Mouse (Mus musculus): Measurements from ENCODE around the gene Vps8. TPM values are rescaled to one million over a fixed set of nuclear protein-coding genes. Genes with fewer than 3 reads are reported as not detected.

The Vps8 gene
- polyA plus RNA-seq, 1 experiment from 2014 or later = 20.1 TPM

DNA sequence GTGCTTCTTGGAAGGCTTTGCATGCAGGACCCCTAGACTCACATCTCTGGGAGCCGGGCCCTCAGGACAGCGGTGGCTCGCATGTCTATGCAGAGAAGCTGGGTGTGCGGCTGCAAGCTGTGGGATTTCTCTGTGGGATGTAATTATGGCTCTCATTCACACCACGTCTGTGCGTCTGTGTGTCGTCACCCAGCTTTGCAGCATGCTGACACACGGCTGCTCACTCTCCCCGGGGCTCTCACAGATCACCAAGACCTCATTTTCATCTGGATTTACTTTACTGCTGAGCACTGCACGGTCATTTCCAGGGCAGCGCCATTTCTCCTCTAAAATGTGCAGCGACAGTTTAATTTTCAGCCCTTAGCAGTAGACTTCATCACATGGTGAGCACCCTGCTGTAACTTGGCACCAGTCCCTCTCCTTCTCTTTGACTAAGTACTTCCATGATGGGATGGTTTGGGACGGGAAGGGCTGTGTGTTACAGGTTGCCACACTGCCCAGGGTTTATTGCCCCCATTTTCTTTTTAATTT, 205.2 kb downstream of the Vps8 start:
- Histone ChIP-seq H3K27ac (ENCODE audit: low read length) (no peak overlapping the region), H3K4me3 (replicated peaks; ENCODE audit: low read length) (no peak overlapping the region), H3K9ac (ENCODE audit: low read length) (no peak overlapping the region), H3K4me2 (ENCODE audit: low read depth, low read length) (no peak overlapping the region), H3K4me1 (ENCODE audit: control insufficient read depth, insufficient read depth, low read length) (no peaks in the 10 kb centered on the region), H3K9me3 (replicated peaks; ENCODE audit: control insufficient read depth, low read length) (no peaks in the 10 kb centered on the region; the same call in 1 of the 2 replicates), H3K36me3 (ENCODE audit: control insufficient read depth, insufficient read depth, low read length) (no peaks in the 10 kb centered on the region), H3K27me3 (ENCODE audit: control insufficient read depth, insufficient read depth, low read length) (no peaks in the 10 kb centered on the region)
- WGBS = 58% methylated on average over 13 of the region's 13 CpGs
- no peak for ATAC-seq (ENCODE audit: insufficient read depth, low FRiP score)

DNA sequence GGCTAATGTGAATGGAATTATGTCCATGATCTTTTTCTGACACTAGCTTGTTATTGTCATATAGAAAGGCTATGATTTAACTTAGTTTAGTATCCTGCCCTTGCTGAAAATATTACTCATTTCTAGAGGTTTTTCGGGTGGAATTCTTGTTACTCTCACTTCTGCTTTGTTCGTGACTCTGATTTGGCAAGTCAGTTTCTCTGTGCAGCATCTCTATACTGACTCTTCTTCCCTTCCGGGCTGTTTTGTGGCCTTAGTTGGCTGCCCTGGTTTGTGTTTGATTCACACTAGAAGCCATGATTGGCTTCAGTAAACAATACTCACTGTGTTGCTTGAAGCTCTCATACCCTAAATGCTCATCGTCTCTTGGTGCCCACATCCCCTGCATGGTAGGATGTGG, 207.7 kb downstream of the Vps8 start:
- no peak overlapping the region for H3K9ac ChIP-seq (ENCODE audit: low read length)
- ATAC-seq (ENCODE audit: insufficient read depth, low FRiP score) = no peak
- H3K9me3 ChIP-seq (replicated peaks; ENCODE audit: control insufficient read depth, low read length) = no peaks in the 10 kb centered on the region; the same call in 1 of the 2 replicates
- no peak overlapping the region for H3K4me2 ChIP-seq (ENCODE audit: low read depth, low read length)
- H3K36me3 ChIP-seq (ENCODE audit: control insufficient read depth, insufficient read depth, low read length) = no peaks in the 10 kb centered on the region
- H3K4me3 ChIP-seq (replicated peaks; ENCODE audit: low read length) = no peak overlapping the region
- no peaks in the 10 kb centered on the region for H3K27me3 ChIP-seq (ENCODE audit: control insufficient read depth, insufficient read depth, low read length)
- no peak overlapping the region for H3K27ac ChIP-seq (ENCODE audit: low read length)
- H3K4me1 ChIP-seq (ENCODE audit: control insufficient read depth, insufficient read depth, low read length) = no peaks in the 10 kb centered on the region
- WGBS = 85% methylated on average over 4 of the region's 4 CpGs

DNA sequence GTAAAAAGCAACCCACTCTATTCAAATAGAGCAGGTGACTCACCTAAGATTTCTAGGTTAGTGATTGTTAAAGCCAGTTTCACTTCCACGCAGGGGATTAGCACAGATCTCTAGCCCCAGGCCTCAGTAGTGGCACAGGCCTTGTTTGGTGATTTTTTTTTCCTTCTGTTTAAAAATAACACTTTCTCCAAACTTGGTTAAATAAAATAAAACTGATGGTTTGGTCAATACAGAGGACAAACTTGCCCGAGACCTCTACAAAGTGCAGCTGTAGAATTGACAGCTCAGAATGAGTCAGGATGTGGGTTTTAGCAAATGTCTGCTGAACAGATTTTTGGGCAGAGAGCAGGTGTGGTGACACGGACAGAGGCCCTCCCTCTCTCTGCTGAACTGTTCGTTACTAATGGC, 208.9 kb downstream of the Vps8 start:
- Histone ChIP-seq H3K9ac (ENCODE audit: low read length) (no peak overlapping the region), H3K4me2 (ENCODE audit: low read depth, low read length) (no peak overlapping the region), H3K4me1 (ENCODE audit: control insufficient read depth, insufficient read depth, low read length) (no peaks in the 10 kb centered on the region), H3K27ac (ENCODE audit: low read length) (no peak overlapping the region), H3K4me3 (replicated peaks; ENCODE audit: low read length) (no peak overlapping the region), H3K27me3 (ENCODE audit: control insufficient read depth, insufficient read depth, low read length) (no peaks in the 10 kb centered on the region), H3K9me3 (replicated peaks; ENCODE audit: control insufficient read depth, low read length) (no peaks in the 10 kb centered on the region; the same call in 1 of the 2 replicates), H3K36me3 (ENCODE audit: control insufficient read depth, insufficient read depth, low read length) (no peaks in the 10 kb centered on the region)
- WGBS = 53% methylated on average over 4 of the region's 4 CpGs
- ATAC-seq (ENCODE audit: insufficient read depth, low FRiP score) = no peak

DNA sequence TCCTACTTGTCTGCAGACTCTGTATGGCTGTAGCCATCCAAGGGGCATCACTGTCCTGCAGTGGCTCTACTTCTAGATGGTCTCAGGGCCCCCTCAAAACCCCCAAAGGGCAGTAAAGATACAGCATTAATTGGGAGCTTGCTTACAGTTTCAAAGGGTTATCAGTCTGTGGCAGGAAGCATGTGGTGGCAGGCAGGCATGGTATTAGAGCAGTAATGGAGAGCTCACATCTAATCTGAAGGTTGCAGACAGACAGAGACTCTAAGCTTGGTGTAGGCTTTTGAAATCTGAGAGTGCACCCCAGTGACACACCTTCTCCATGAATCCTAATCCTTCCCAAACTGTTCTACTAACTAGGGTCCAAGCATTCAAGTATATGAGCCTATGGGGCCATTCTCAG, 211.5 kb downstream of the Vps8 start:
- Histone ChIP-seq H3K27me3 (ENCODE audit: control insufficient read depth, insufficient read depth, low read length) (no peaks in the 10 kb centered on the region), H3K27ac (ENCODE audit: low read length) (no peak overlapping the region), H3K4me3 (replicated peaks; ENCODE audit: low read length) (no peak overlapping the region), H3K9me3 (replicated peaks; ENCODE audit: control insufficient read depth, low read length) (no peaks in the 10 kb centered on the region; the same call in 1 of the 2 replicates), H3K4me2 (ENCODE audit: low read depth, low read length) (no peak overlapping the region), H3K9ac (ENCODE audit: low read length) (no peak overlapping the region), H3K4me1 (ENCODE audit: control insufficient read depth, insufficient read depth, low read length) (no peaks in the 10 kb centered on the region), H3K36me3 (ENCODE audit: control insufficient read depth, insufficient read depth, low read length) (no peaks in the 10 kb centered on the region)
- no peak for ATAC-seq (ENCODE audit: insufficient read depth, low FRiP score)

DNA sequence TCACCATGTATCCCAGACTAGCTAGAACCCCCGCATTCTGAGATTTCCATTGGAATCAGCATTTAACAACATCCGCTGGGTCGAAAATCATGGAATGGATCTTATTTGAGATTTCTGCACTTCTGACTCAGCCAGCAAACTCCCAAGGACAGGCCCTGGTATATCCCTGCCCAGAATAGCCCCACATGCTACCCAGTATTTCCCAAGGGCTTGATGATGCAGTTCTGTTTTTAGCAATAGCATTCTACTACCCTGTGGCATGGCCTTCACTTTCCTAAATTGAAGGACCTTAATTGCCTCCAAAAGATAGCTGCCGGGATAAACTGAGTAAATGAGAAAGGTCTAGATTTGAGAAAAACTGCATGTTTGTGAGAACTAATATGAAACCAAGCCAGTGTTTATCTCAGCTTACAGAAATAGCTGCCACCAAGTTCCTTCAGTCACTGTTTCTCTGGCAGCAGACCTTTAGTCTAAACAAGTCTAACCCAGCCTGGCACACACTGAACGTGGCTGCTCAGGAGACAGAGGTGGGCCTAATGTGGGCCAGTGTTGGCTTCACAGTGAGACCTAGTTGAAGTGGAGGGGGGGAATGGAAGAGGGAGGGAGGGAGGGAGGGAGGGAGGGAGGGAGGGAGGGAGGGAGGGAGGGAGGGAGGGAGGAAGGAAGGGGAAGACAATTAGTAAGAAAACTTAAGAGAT, 213.4 kb downstream of the Vps8 start:
- Histone ChIP-seq H3K4me1 (ENCODE audit: control insufficient read depth, insufficient read depth, low read length) (no peaks in the 10 kb centered on the region), H3K4me3 (replicated peaks; ENCODE audit: low read length) (no peak overlapping the region), H3K9me3 (replicated peaks; ENCODE audit: control insufficient read depth, low read length) (no peaks in the 10 kb centered on the region; the same call in 1 of the 2 replicates), H3K9ac (ENCODE audit: low read length) (no peak overlapping the region), H3K4me2 (ENCODE audit: low read depth, low read length) (no peak overlapping the region), H3K27me3 (ENCODE audit: control insufficient read depth, insufficient read depth, low read length) (no peaks in the 10 kb centered on the region), H3K27ac (ENCODE audit: low read length) (no peak overlapping the region), H3K36me3 (ENCODE audit: control insufficient read depth, insufficient read depth, low read length) (no peaks in the 10 kb centered on the region)
- ATAC-seq (ENCODE audit: insufficient read depth, low FRiP score) = no peak
- 72% methylated on average over 5 of the region's 5 CpGs for WGBS

- Histone ChIP-seq H3K27ac (ENCODE audit: low read length) (no peak overlapping the region), H3K9ac (ENCODE audit: low read length) (no peak overlapping the region), H3K9me3 (replicated peaks; ENCODE audit: control insufficient read depth, low read length) (no peaks in the 10 kb centered on the region; the same call in 1 of the 2 replicates), H3K4me2 (ENCODE audit: low read depth, low read length) (no peak overlapping the region), H3K27me3 (ENCODE audit: control insufficient read depth, insufficient read depth, low read length) (no peaks in the 10 kb centered on the region), H3K36me3 (ENCODE audit: control insufficient read depth, insufficient read depth, low read length) (no peaks in the 10 kb centered on the region), H3K4me3 (replicated peaks; ENCODE audit: low read length) (no peak overlapping the region), H3K4me1 (ENCODE audit: control insufficient read depth, insufficient read depth, low read length) (no peaks in the 10 kb centered on the region)
- 68% methylated on average over 11 of the region's 11 CpGs for WGBS
- no peak for ATAC-seq (ENCODE audit: insufficient read depth, low FRiP score)
These were observed 214.4 kb downstream of the Vps8 start for GRCm38 (mm10) chr16:21637201-21637819.

- Histone ChIP-seq H3K36me3 (ENCODE audit: control insufficient read depth, insufficient read depth, low read length) (no peaks in the 10 kb centered on the region), H3K4me1 (ENCODE audit: control insufficient read depth, insufficient read depth, low read length) (peaks cover 11% of the 10 kb centered on the region; the same call in 1 of the 2 replicates), H3K9me3 (replicated peaks; ENCODE audit: control insufficient read depth, low read length) (no peaks in the 10 kb centered on the region), H3K9ac (ENCODE audit: low read length) (no peak overlapping the region), H3K27ac (ENCODE audit: low read length) (no peak overlapping the region), H3K4me2 (ENCODE audit: low read depth, low read length) (no peak overlapping the region), H3K4me3 (replicated peaks; ENCODE audit: low read length) (no peak overlapping the region), H3K27me3 (ENCODE audit: control insufficient read depth, insufficient read depth, low read length) (no peaks in the 10 kb centered on the region)
- ATAC-seq (ENCODE audit: insufficient read depth, low FRiP score) = no peak
- 71% methylated on average over 7 of the region's 7 CpGs for WGBS
These were observed 218.0 kb downstream of the Vps8 start for GRCm38 (mm10) chr16:21640766-21641499.

- no peaks in the 10 kb centered on the region for H3K36me3 ChIP-seq (ENCODE audit: control insufficient read depth, insufficient read depth, low read length)
- H3K27ac ChIP-seq (ENCODE audit: low read length) = no peak overlapping the region
- peaks cover 11% of the 10 kb centered on the region; the same call in 1 of the 2 replicates for H3K4me1 ChIP-seq (ENCODE audit: control insufficient read depth, insufficient read depth, low read length)
- H3K27me3 ChIP-seq (ENCODE audit: control insufficient read depth, insufficient read depth, low read length) = no peaks in the 10 kb centered on the region
- H3K4me2 ChIP-seq (ENCODE audit: low read depth, low read length) = no peak overlapping the region
- ATAC-seq (ENCODE audit: insufficient read depth, low FRiP score) = no peak
- H3K9me3 ChIP-seq (replicated peaks; ENCODE audit: control insufficient read depth, low read length) = no peaks in the 10 kb centered on the region
- no peak overlapping the region for H3K4me3 ChIP-seq (replicated peaks; ENCODE audit: low read length)
- WGBS = 69% methylated on average over 3 of the region's 3 CpGs
- H3K9ac ChIP-seq (ENCODE audit: low read length) = no peak overlapping the region
These were observed 219.0 kb downstream of the Vps8 start for GRCm38 (mm10) chr16:21641944-21642343.

DNA sequence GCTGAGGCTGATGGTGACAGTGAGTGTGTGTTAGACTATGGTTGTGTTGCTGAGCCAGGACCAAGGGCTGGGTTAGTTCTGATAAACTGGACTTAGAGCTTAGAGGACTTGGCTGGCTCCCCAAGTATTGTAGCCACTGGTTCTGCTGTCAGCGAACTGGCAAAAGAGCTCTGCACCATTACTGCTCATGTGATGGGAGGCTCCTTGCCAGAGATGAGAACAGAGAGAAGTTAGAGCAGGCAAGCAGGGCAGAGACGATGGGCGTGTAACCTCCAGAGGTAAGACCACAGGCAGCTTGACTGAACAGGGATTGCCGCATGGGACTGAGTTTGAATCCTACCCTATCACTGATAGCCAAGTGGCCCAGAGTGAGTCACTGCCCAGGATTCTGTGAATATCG, 220.0 kb downstream of the Vps8 start:
- Histone ChIP-seq H3K4me1 (ENCODE audit: control insufficient read depth, insufficient read depth, low read length) (peaks cover 11% of the 10 kb centered on the region; the same call in 1 of the 2 replicates), H3K27ac (ENCODE audit: low read length) (no peak overlapping the region), H3K4me2 (ENCODE audit: low read depth, low read length) (no peak overlapping the region), H3K36me3 (ENCODE audit: control insufficient read depth, insufficient read depth, low read length) (no peaks in the 10 kb centered on the region), H3K9me3 (replicated peaks; ENCODE audit: control insufficient read depth, low read length) (no peaks in the 10 kb centered on the region), H3K4me3 (replicated peaks; ENCODE audit: low read length) (no peak overlapping the region), H3K27me3 (ENCODE audit: control insufficient read depth, insufficient read depth, low read length) (no peaks in the 10 kb centered on the region), H3K9ac (ENCODE audit: low read length) (no peak overlapping the region)
- no peak for ATAC-seq (ENCODE audit: insufficient read depth, low FRiP score)
- WGBS = 90% methylated on average over 5 of the region's 5 CpGs
